Mouse (Mus musculus) lung, adult 2 months (tissue): ENCODE data around the gene Dennd2c.

Source experiments
- CTCF ChIP-seq: fragments of 200-500 bp; IDR thresholded peaks from 2 replicates; pipeline ENCODE4 v1.5.1; 2011; ENCODE audit warnings: mild to moderate bottlenecking, low read length, control low read depth; ENCODE audit not compliant: insufficient read depth
- POLR2A ChIP-seq: fragments of 200-500 bp; IDR thresholded peaks from 2 replicates; pipeline ENCODE4 v1.6.1; 2011; ENCODE audit warnings: low read depth, mild to moderate bottlenecking, control low read depth, low read length, borderline replicate concordance; ENCODE audit errors: extremely low read depth

- TF ChIP-seq CTCF (no peak), POLR2A (no peak)
Observed at GRCm38 (mm10) chr3:103100735-103101134, 1.7 kb upstream of the Dennd2c start.
